Mouse (Mus musculus): ENCODE measurements around the gene Art5.

DNA sequence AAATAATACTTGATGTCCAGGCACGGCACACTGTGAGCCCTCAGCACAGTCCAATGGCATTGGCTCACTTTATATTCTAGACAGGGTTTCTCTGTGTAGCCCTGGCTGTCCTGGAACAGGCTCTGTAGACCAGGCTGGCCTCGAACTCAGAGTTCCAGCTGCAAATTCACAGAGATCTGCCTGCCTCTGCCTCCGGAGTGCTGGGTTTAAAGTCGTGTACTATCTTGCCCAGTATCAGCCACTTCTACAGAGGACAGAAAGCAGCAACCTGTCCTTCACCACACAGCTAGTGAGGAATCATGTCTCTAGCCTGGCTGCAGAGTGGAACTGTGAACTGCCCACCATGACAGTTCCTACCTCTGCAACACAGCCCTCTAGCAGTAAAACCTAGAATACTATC lies 457 bp upstream of the Art5 start:
- TF ChIP-seq CTCF (IDR thresholded peaks at IDR 0.05; ENCODE audit: borderline replicate concordance, insufficient read depth, low read length), result no peak
- TF ChIP-seq POLR2A (IDR thresholded peaks at IDR 0.05; ENCODE audit: low read depth, low read length), result no peak
